Mouse (Mus musculus) adrenal gland (tissue): ENCODE data around the gene Vwde.

Experiments used
- intact Hi-C: fragments of 180-260 bp; cut with DNase I; formaldehyde crosslinking; loops from one replicate; pipeline ENCODE4 v1.15.1; 2025
- long read RNA-seq, 2 experiments: library from polyadenylated mRNA; unstranded; transcript quantifications; one replicate each; pipeline ENCODE4 v2.0.0; 2020; ENCODE audit warnings: borderline replicate concordance in 1 of 2; ENCODE audit not compliant: insufficient replicate concordance in 1 of 2

Vwde gene
- long read RNA-seq, experiment 1 = 0 reads
- long read RNA-seq, experiment 2 = 0 reads

GRCm38 (mm10) chr6:13224596-13225227 lies at the start of gene Vwde:
Gene Vwde, minus strand, starts transcription at chr6:13224965.
- intact Hi-C loops = no loop called here

GRCm38 (mm10) chr6:13255341-13255740 lies 30.6 kb upstream of the Vwde start:
- intact Hi-C loops = no loop called here

- intact Hi-C loops = no loop called here
These were observed 23.7 kb upstream of the Vwde start for GRCm38 (mm10) chr6:13248317-13248969.

- intact Hi-C loops = no loop called here
These were observed 18.6 kb downstream of the Vwde start for GRCm38 (mm10) chr6:13206157-13206556.

GRCm38 (mm10) chr6:13197486-13197885 lies 27.3 kb downstream of the Vwde start:
- intact Hi-C loops = no loop called here

GRCm38 (mm10) chr6:13186836-13187235 lies 37.9 kb downstream of the Vwde start:
- intact Hi-C loops = no loop called here

GRCm38 (mm10) chr6:13180061-13180460 lies 44.7 kb downstream of the Vwde start:
- intact Hi-C loops = no loop called here

GRCm38 (mm10) chr6:13169459-13170150 lies 55.2 kb downstream of the Vwde start:
- intact Hi-C loops = no loop called here

GRCm38 (mm10) chr6:13166240-13166937 lies 58.4 kb downstream of the Vwde start:
- intact Hi-C loops = no loop called here

- intact Hi-C loops = loop anchor here (5.0 to 10.0 kb wide), 2 partner anchors 123 to 845 kb away; no protein-coding TSS in a partner anchor
These were observed 65.3 kb downstream of the Vwde start for GRCm38 (mm10) chr6:13159437-13159836.

- intact Hi-C loops = loop anchor here (2.0 to 10.0 kb wide), 2 partner anchors 807 to 839 kb away; no protein-coding TSS in a partner anchor
These were observed 70.7 kb downstream of the Vwde start for GRCm38 (mm10) chr6:13153888-13154697.

GRCm38 (mm10) chr6:13152062-13152640 lies 72.6 kb downstream of the Vwde start:
- intact Hi-C loops = loop anchor here (2.0 to 10.0 kb wide), 2 partner anchors 805 to 837 kb away; no protein-coding TSS in a partner anchor

- intact Hi-C loops = no loop called here
These were observed 87.5 kb downstream of the Vwde start for GRCm38 (mm10) chr6:13137255-13137654.

GRCm38 (mm10) chr6:13108662-13109061 lies 116.1 kb downstream of the Vwde start:
- intact Hi-C loops = no loop called here
